Mouse (Mus musculus) erythroblast, embryonic 14.5 days (primary cell): Measurements from ENCODE around the gene Bicc1.

ENCODE experiments used
- GATA1 ChIP-seq: IDR thresholded peaks from 2 replicates; pipeline ENCODE4 v1.6.1; 2012; ENCODE audit warnings: low read length, inconsistent platforms, mixed read lengths
- TAL1 ChIP-seq: IDR thresholded peaks from 3 replicates; pipeline ENCODE4 v1.6.1; 2012; ENCODE audit warnings: low read length, inconsistent platforms, mixed read lengths

DNA sequence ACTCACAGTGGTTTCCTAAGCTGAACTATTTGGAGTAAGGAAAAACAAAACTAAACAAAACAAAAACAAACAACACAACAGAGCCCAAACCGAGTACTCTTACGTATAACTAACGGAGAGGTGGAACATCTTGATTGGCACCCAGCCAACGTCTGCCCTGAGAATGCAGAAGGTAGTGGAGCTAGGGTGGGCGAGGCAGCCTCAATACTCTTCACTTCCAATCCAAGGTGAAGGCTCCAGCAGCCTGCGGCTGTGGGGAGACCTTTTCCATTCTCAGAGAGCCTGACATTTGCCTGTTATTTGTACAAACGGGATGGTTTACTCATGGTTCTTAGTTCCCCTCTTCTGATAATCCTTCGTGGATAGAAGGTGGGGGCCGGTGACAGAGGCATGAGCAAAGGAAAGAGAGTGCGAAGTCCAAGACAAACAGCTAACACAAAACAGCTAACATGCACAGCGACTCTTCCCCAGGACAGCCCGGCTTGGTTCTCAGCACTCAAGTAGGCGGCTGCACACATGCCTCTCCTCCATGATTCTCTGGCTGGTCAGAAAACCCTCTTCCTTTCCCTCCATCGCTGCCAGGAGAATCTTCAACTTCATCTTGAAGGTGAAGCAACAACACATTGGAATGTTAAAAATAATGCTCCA is 39.3 kb downstream of the Bicc1 start:
- TF ChIP-seq TAL1, result no peak
- no peak for TF ChIP-seq GATA1
